Mouse (Mus musculus): ENCODE results near the gene BC016579. TPM values are rescaled to one million over a fixed set of nuclear protein-coding genes. Genes with fewer than 3 reads are reported as not detected.

BC016579 gene
- polyA plus RNA-seq, 1 experiment from 2014 or later, result 5.5 TPM

- Histone ChIP-seq H3K4me2 (replicated peaks; ENCODE audit: low read depth) (peak overlapping the region; percentile 70), H3K27ac (ENCODE audit: low read depth, low read length) (peak overlapping the region; percentile 93), H3K9me3 (ENCODE audit: control insufficient read depth) (no peaks in the 10 kb centered on the region), H3K27me3 (replicated peaks; ENCODE audit: control insufficient read depth, insufficient read depth, low read length) (no peaks in the 10 kb centered on the region), H3K36me3 (ENCODE audit: control insufficient read depth, insufficient read depth) (no peaks in the 10 kb centered on the region), H3K9ac (ENCODE audit: low read depth, low read length) (peak overlapping the region; percentile 70), H3K4me1 (replicated peaks; ENCODE audit: control insufficient read depth, insufficient read depth, low read length) (peaks cover 4% of the 10 kb centered on the region; the same call in 1 of the 2 replicates), H3K4me3 (ENCODE audit: low read depth, low read length) (peak overlapping the region; percentile 60)
- ATAC-seq, result peak; percentile 45
- 12% methylated on average over 17 of the region's 17 CpGs for WGBS
- TF ChIP-seq CTCF (IDR thresholded peaks at IDR 0.05; ENCODE audit: low read depth), result peak; percentile 54
Measured at GRCm38 (mm10) chr16:45653009-45653933, 597 bp downstream of the BC016579 start.

- TF ChIP-seq CTCF (IDR thresholded peaks at IDR 0.05; ENCODE audit: low read depth), result no peak
- WGBS, result 27% methylated on average over 2 of the region's 2 CpGs
- H3K4me2 ChIP-seq (replicated peaks; ENCODE audit: low read depth), result peak overlapping the region; percentile 70
Measured at GRCm38 (mm10) chr16:45651497-45651896, 2.4 kb downstream of the BC016579 start.

DNA sequence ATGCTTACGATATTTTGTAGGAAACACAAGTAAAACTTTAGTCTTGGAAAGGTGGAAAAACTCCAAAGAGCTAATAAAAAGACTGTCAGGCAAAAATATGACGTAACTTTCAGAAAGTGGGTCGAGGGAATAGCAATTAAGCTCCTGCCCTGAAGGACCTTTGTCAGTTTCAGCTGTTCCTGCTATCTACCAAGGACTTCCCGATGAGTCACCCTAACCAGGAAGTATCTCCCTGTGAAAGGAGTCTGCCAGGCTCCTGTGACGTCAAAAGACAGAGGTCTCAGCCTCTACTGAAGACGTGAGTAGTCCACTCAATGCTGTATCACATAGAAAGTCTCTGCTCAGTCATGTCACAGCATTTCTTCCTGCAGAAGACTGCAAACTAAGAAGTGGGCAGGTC is 9.5 kb downstream of the BC016579 start:
- H3K9me3 ChIP-seq (ENCODE audit: control insufficient read depth), result no peaks in the 10 kb centered on the region
- ATAC-seq, result peak; percentile 99
- 34% methylated on average over 6 of the region's 6 CpGs for WGBS
- H3K36me3 ChIP-seq (ENCODE audit: control insufficient read depth, insufficient read depth), result peaks cover 7% of the 10 kb centered on the region; the same call in 1 of the 2 replicates
- no peak overlapping the region for H3K4me3 ChIP-seq (ENCODE audit: low read depth, low read length)
- H3K27me3 ChIP-seq (replicated peaks; ENCODE audit: control insufficient read depth, insufficient read depth, low read length), result no peaks in the 10 kb centered on the region
- H3K4me2 ChIP-seq (replicated peaks; ENCODE audit: low read depth), result peak overlapping the region; percentile 24; the same call in 1 of the 2 replicates
- H3K9ac ChIP-seq (ENCODE audit: low read depth, low read length), result no peak overlapping the region
- no peak for TF ChIP-seq CTCF (IDR thresholded peaks at IDR 0.05; ENCODE audit: low read depth)
- peak overlapping the region; percentile 76 for H3K27ac ChIP-seq (ENCODE audit: low read depth, low read length)
- H3K4me1 ChIP-seq (replicated peaks; ENCODE audit: control insufficient read depth, insufficient read depth, low read length), result peaks cover 3% of the 10 kb centered on the region; the same call in 1 of the 2 replicates

More at GRCm38 (mm10) chr16:45651497-45651896, 2.4 kb downstream of the BC016579 start:
- peak overlapping the region; percentile 46; the same call in 1 of the 2 replicates for H3K27ac ChIP-seq (ENCODE audit: low read depth, low read length)
- H3K4me1 ChIP-seq (replicated peaks; ENCODE audit: control insufficient read depth, insufficient read depth, low read length), result peaks cover 4% of the 10 kb centered on the region; the same call in 1 of the 2 replicates
- no peaks in the 10 kb centered on the region for H3K36me3 ChIP-seq (ENCODE audit: control insufficient read depth, insufficient read depth)
- no peaks in the 10 kb centered on the region for H3K9me3 ChIP-seq (ENCODE audit: control insufficient read depth)
- ATAC-seq, result no peak
- no peak overlapping the region for H3K9ac ChIP-seq (ENCODE audit: low read depth, low read length)
- no peak overlapping the region for H3K4me3 ChIP-seq (ENCODE audit: low read depth, low read length)
- H3K27me3 ChIP-seq (replicated peaks; ENCODE audit: control insufficient read depth, insufficient read depth, low read length), result no peaks in the 10 kb centered on the region

DNA sequence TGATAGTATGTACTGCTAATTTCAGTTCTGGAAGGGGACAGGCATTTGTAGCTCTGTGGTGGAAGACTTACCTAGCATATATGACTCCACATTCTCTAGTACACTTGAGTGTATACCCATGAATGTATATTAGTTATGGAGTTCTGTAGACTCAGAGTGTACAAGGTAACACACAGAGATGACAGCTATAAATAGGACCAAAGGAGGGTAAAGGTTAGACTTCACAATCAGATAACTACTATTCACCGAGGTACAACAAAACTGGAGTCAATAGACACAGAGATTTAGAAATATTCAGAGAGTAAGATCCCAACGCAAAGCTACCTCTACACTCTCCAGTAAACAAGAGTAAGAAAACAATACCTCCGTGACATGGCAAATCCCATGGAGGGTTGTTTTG is 9.9 kb downstream of the BC016579 start:
- no peak overlapping the region for H3K4me3 ChIP-seq (ENCODE audit: low read depth, low read length)
- no peaks in the 10 kb centered on the region for H3K27me3 ChIP-seq (replicated peaks; ENCODE audit: control insufficient read depth, insufficient read depth, low read length)
- H3K27ac ChIP-seq (ENCODE audit: low read depth, low read length), result peak overlapping the region; percentile 76
- H3K4me2 ChIP-seq (replicated peaks; ENCODE audit: low read depth), result peak overlapping the region; percentile 24; the same call in 1 of the 2 replicates
- 56% methylated on average over 3 of the region's 3 CpGs for WGBS
- H3K9ac ChIP-seq (ENCODE audit: low read depth, low read length), result no peak overlapping the region
- peak; percentile 74 for ATAC-seq
- H3K36me3 ChIP-seq (ENCODE audit: control insufficient read depth, insufficient read depth), result peaks cover 7% of the 10 kb centered on the region
- H3K4me1 ChIP-seq (replicated peaks; ENCODE audit: control insufficient read depth, insufficient read depth, low read length), result peaks cover 3% of the 10 kb centered on the region; the same call in 1 of the 2 replicates
- no peaks in the 10 kb centered on the region for H3K9me3 ChIP-seq (ENCODE audit: control insufficient read depth)
- no peak for TF ChIP-seq CTCF (IDR thresholded peaks at IDR 0.05; ENCODE audit: low read depth)

- Histone ChIP-seq H3K9me3 (ENCODE audit: control insufficient read depth) (no peaks in the 10 kb centered on the region), H3K4me2 (replicated peaks; ENCODE audit: low read depth) (no peak overlapping the region), H3K27me3 (replicated peaks; ENCODE audit: control insufficient read depth, insufficient read depth, low read length) (no peaks in the 10 kb centered on the region), H3K4me1 (replicated peaks; ENCODE audit: control insufficient read depth, insufficient read depth, low read length) (0 out of 2 replicates have a peak, but pooled peaks cover 3% of the 10 kb centered on the region), H3K4me3 (ENCODE audit: low read depth, low read length) (no peak overlapping the region), H3K9ac (ENCODE audit: low read depth, low read length) (no peak overlapping the region), H3K36me3 (ENCODE audit: control insufficient read depth, insufficient read depth) (peaks cover 12% of the 10 kb centered on the region), H3K27ac (ENCODE audit: low read depth, low read length) (no peak overlapping the region)
- WGBS, result 57% methylated on average over 3 of the region's 3 CpGs
- ATAC-seq, result no peak
- TF ChIP-seq CTCF (IDR thresholded peaks at IDR 0.05; ENCODE audit: low read depth), result no peak
Measured at GRCm38 (mm10) chr16:45641301-45641700, 12.6 kb downstream of the BC016579 start.

- Histone ChIP-seq H3K9me3 (ENCODE audit: control insufficient read depth) (no peaks in the 10 kb centered on the region), H3K4me2 (replicated peaks; ENCODE audit: low read depth) (no peak overlapping the region), H3K4me1 (replicated peaks; ENCODE audit: control insufficient read depth, insufficient read depth, low read length) (0 out of 2 replicates have a peak, but pooled peaks cover 3% of the 10 kb centered on the region), H3K36me3 (ENCODE audit: control insufficient read depth, insufficient read depth) (peaks cover 17% of the 10 kb centered on the region), H3K9ac (ENCODE audit: low read depth, low read length) (no peak overlapping the region), H3K27me3 (replicated peaks; ENCODE audit: control insufficient read depth, insufficient read depth, low read length) (no peaks in the 10 kb centered on the region), H3K4me3 (ENCODE audit: low read depth, low read length) (no peak overlapping the region), H3K27ac (ENCODE audit: low read depth, low read length) (no peak overlapping the region)
- no peak for ATAC-seq
- WGBS, result 63% methylated on average over 10 of the region's 10 CpGs
- no peak for TF ChIP-seq CTCF (IDR thresholded peaks at IDR 0.05; ENCODE audit: low read depth)
Measured at GRCm38 (mm10) chr16:45640070-45640762, 13.7 kb downstream of the BC016579 start.

Data from intestine, postnatal 0 days (tissue).